Mouse (Mus musculus): ENCODE data around the gene Nlgn1.

DNA sequence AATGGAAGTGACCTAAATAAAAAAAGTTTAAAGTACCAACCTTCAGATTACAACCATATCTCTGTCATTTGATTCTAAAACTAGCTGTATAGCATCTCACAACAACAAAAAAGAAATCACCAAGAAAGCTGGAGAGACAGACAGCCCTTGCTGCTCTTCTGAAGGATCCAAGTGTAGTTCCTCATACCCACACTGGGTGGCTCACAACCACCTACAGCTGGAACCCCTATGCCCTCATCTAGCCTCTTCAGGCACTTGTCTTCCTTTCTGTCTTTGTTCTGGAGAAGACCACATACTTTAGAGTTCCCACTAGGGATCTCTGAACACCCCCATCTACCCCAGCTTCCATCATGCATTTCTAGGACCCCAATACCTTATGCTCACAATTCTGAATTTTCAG lies 236.7 kb downstream of the Nlgn1 start:
- no peak for TF ChIP-seq TAL1 (IDR thresholded peaks at IDR 0.05; ENCODE audit: low read length)
- TF ChIP-seq GATA1 (IDR thresholded peaks at IDR 0.05; ENCODE audit: low read length) = no peak
